7 mouse cellular contexts compared by ENCODE assay signal in genomic region chr11:26387087-26387611, GRCm38 (mm10). TPM values are rescaled to one million over a fixed set of nuclear protein-coding genes. Genes with fewer than 3 reads are reported as not detected.
A peak's percentile ranks its signal among the peaks of the same experiment; 100 is the strongest.
DNase-seq lines count a peak whose midpoint lies in the region; ATAC-seq lines count a peak whose summit lies in the region.

No protein-coding gene starts in this region.

- peak overlapping the region; percentile 67 for H3K4me2 ChIP-seq in intestine, embryonic 15.5 days (replicated peaks)

- H3K4me3 ChIP-seq in intestine, embryonic 15.5 days (replicated peaks) = peak overlapping the region; percentile 67
- H3K4me3 ChIP-seq in midbrain, embryonic 10.5 days = peak overlapping the region; percentile 64

- H3K36me3 ChIP-seq in intestine, embryonic 15.5 days = no peaks in the 10 kb centered on the region
- peaks cover 6% of the 10 kb centered on the region; the same call in 1 of the 2 replicates for H3K36me3 ChIP-seq in midbrain, embryonic 10.5 days

- ATAC-seq in intestine, embryonic 15.5 days = peak; percentile 100

- under 1% methylated on average over 42 of the region's 42 CpGs for WGBS in intestine, embryonic 15.5 days
- under 1% methylated on average over 42 of the region's 42 CpGs for WGBS in midbrain, embryonic 10.5 days

- no peaks in the 10 kb centered on the region for H3K9me3 ChIP-seq in intestine, embryonic 15.5 days
- no peaks in the 10 kb centered on the region for H3K9me3 ChIP-seq in midbrain, embryonic 10.5 days (replicated peaks)

- H3K9ac ChIP-seq in intestine, embryonic 15.5 days = peak overlapping the region; percentile 87

- no peaks in the 10 kb centered on the region for H3K27me3 ChIP-seq in intestine, embryonic 15.5 days (replicated peaks)
- H3K27me3 ChIP-seq in midbrain, embryonic 10.5 days (ENCODE audit: low read depth, poor library complexity, severe bottlenecking) = no peaks in the 10 kb centered on the region

- peak; percentile 95 for DNase-seq in adrenal gland, adult 2 months
- DNase-seq in embryo, embryonic 11.5 days (ENCODE audit: low read depth, low spot score) = peak; percentile 90
- peak; percentile 84 to 89 for DNase-seq in gastrocnemius, postnatal 36 days
- DNase-seq in left cerebral cortex, postnatal 25 days (ENCODE audit: low spot score in 2 of 2) = peak; percentile 94 to 95
- peak; percentile 94 for DNase-seq in midbrain, embryonic 10.5 days (ENCODE audit: low spot score)
- peak; percentile 95 for DNase-seq in right cerebral cortex, postnatal 4 days

- no peaks in the 10 kb centered on the region for H3K4me1 ChIP-seq in intestine, embryonic 15.5 days (replicated peaks)
- H3K4me1 ChIP-seq in midbrain, embryonic 10.5 days = peaks cover 13% of the 10 kb centered on the region; the same call in 1 of the 2 replicates

- peak overlapping the region; percentile 90 for H3K27ac ChIP-seq in intestine, embryonic 15.5 days
- peak overlapping the region; percentile 96 for H3K27ac ChIP-seq in midbrain, embryonic 10.5 days (replicated peaks)

- intact Hi-C loops in gastrocnemius, postnatal 36 days (cut with DNase I) = no loop called here
- intact Hi-C loops in left cerebral cortex, postnatal 25 days (cut with DNase I) = no loop called here

RNA-seq across cellular contexts. Expression of gene Fancl, which starts 1.2 kb away (rescaled TPM):
- total RNA-seq in adrenal gland, adult 2 months (2021) = 10 to 100 TPM in 1 of 2 experiments, 1 to 10 TPM in 1; 8.7 to 13.6 TPM
- 0.38 and 0.68 TPM in 2 replicates for polyA plus RNA-seq in adrenal gland, adult 2 months (2012; rRNA removed)
- 1 to 10 TPM; 2.5 to 4.0 TPM for total RNA-seq in gastrocnemius, postnatal 36 days (2021)
- 28.0 and 28.7 TPM in 2 replicates for polyA plus RNA-seq in intestine, embryonic 15.5 days (2015; fragmentation: Nextera tagmentation; extraction: Ambion mirVana)
- total RNA-seq in left cerebral cortex, postnatal 25 days (2021) = 10 to 100 TPM in 1 of 2 experiments, 1 to 10 TPM in 1; 9.4 to 10.4 TPM
- polyA plus RNA-seq in midbrain, embryonic 10.5 days (2016; fragmentation: Nextera tagmentation; extraction: Ambion mirVana) = 33.7 and 37.6 TPM in 2 replicates

Comparison
In these comparisons a context has a peak if more than half of its experiments do, and no peak if none do; other contexts are left out.
1. Peak in every context shown above with its lines: DNase-seq, ATAC-seq, H3K4me3 ChIP-seq and H3K27ac ChIP-seq.